Mouse (Mus musculus) embryonic fibroblast, embryonic 13.5 days (primary cell): ENCODE data around the gene Lypd5.

Experiments
- CTCF ChIP-seq: IDR thresholded peaks from 2 replicates; pipeline ENCODE4 v1.5.1; 2011; ENCODE audit warnings: mild to moderate bottlenecking, control low read depth, low read length, moderate library complexity, borderline replicate concordance; ENCODE audit not compliant: insufficient read depth
- POLR2A ChIP-seq: IDR thresholded peaks from 2 replicates; pipeline ENCODE4 v1.6.1; 2011; ENCODE audit warnings: low read depth, mild to moderate bottlenecking, control low read depth, low read length, moderate library complexity

GRCm38 (mm10) chr7:24390512-24390911, 41.5 kb downstream of the Lypd5 start:
- TF ChIP-seq CTCF (no peak), POLR2A (no peak)
